Mouse (Mus musculus): ENCODE data around the gene Mlxipl. TPM values are rescaled to one million over a fixed set of nuclear protein-coding genes. Genes with fewer than 3 reads are reported as not detected.

Mlxipl gene
- polyA plus RNA-seq, 1 experiment, result 304 TPM

GRCm38 (mm10) chr5:135161221-135161620 is 71.5 kb downstream of the Mlxipl start:
- 91% methylated on average over 4 of the region's 4 CpGs for WGBS
- peaks cover 46% of the 10 kb centered on the region for H3K36me3 ChIP-seq (ENCODE audit: control insufficient read depth, insufficient read depth, low read length)
- H3K4me3 ChIP-seq (ENCODE audit: low read depth, low read length), result no peak overlapping the region
- H3K4me1 ChIP-seq (ENCODE audit: control insufficient read depth, insufficient read depth, insufficient read length, low read length), result no peaks in the 10 kb centered on the region
- no peaks in the 10 kb centered on the region for H3K27me3 ChIP-seq (ENCODE audit: control insufficient read depth, insufficient read depth, low read length)
- H3K27ac ChIP-seq (ENCODE audit: insufficient read depth, low read depth, low read length), result no peak overlapping the region
- no peak for TF ChIP-seq POLR2A (IDR thresholded peaks at IDR 0.05; ENCODE audit: low read depth, low read length)
- TF ChIP-seq CTCF (IDR thresholded peaks at IDR 0.05; ENCODE audit: extremely low read depth, insufficient read length, insufficient replicate concordance, low read depth, low read length), result no peak

GRCm38 (mm10) chr5:135161650-135162049 is 72.0 kb downstream of the Mlxipl start:
- no peaks in the 10 kb centered on the region for H3K4me1 ChIP-seq (ENCODE audit: control insufficient read depth, insufficient read depth, insufficient read length, low read length)
- WGBS, result 85% methylated on average over 7 of the region's 7 CpGs
- peaks cover 43% of the 10 kb centered on the region for H3K36me3 ChIP-seq (ENCODE audit: control insufficient read depth, insufficient read depth, low read length)
- no peak overlapping the region for H3K27ac ChIP-seq (ENCODE audit: insufficient read depth, low read depth, low read length)
- TF ChIP-seq POLR2A (IDR thresholded peaks at IDR 0.05; ENCODE audit: low read depth, low read length), result no peak
- TF ChIP-seq CTCF (IDR thresholded peaks at IDR 0.05; ENCODE audit: extremely low read depth, insufficient read length, insufficient replicate concordance, low read depth, low read length), result no peak
- H3K4me3 ChIP-seq (ENCODE audit: low read depth, low read length), result no peak overlapping the region
- no peaks in the 10 kb centered on the region for H3K27me3 ChIP-seq (ENCODE audit: control insufficient read depth, insufficient read depth, low read length)

GRCm38 (mm10) chr5:135162361-135162760 is 72.7 kb downstream of the Mlxipl start:
- no peak overlapping the region for H3K4me3 ChIP-seq (ENCODE audit: low read depth, low read length)
- no peaks in the 10 kb centered on the region for H3K4me1 ChIP-seq (ENCODE audit: control insufficient read depth, insufficient read depth, insufficient read length, low read length)
- H3K27me3 ChIP-seq (ENCODE audit: control insufficient read depth, insufficient read depth, low read length), result no peaks in the 10 kb centered on the region
- TF ChIP-seq CTCF (IDR thresholded peaks at IDR 0.05; ENCODE audit: extremely low read depth, insufficient read length, insufficient replicate concordance, low read depth, low read length) (no peak), POLR2A (IDR thresholded peaks at IDR 0.05; ENCODE audit: low read depth, low read length) (no peak)
- peaks cover 39% of the 10 kb centered on the region for H3K36me3 ChIP-seq (ENCODE audit: control insufficient read depth, insufficient read depth, low read length)
- no peak overlapping the region for H3K27ac ChIP-seq (ENCODE audit: insufficient read depth, low read depth, low read length)
- 95% methylated on average over 8 of the region's 8 CpGs for WGBS

DNA sequence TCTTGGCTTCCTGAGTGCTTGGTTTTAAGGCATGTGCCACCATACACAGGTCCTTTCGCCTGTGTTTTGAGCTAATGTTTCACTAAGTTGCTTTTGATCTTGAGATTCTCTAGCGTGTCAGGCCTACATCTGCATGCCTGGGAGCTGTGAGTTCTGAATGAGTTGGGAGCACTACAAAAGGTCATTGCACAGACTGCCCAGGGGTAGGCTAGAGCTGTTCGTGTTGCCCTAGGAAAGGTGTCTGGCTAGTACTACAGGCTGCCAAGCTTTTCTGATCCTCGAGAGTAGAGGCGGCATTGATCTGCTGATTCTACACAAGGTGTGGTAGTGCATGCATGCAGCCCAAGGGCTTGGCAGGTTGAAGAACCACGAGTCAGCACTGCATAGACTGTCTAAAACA is 73.1 kb downstream of the Mlxipl start:
- 71% methylated on average over 6 of the region's 6 CpGs for WGBS
- Histone ChIP-seq H3K4me3 (ENCODE audit: low read depth, low read length) (no peak overlapping the region), H3K27ac (ENCODE audit: insufficient read depth, low read depth, low read length) (no peak overlapping the region), H3K36me3 (ENCODE audit: control insufficient read depth, insufficient read depth, low read length) (peaks cover 36% of the 10 kb centered on the region), H3K4me1 (ENCODE audit: control insufficient read depth, insufficient read depth, insufficient read length, low read length) (no peaks in the 10 kb centered on the region), H3K27me3 (ENCODE audit: control insufficient read depth, insufficient read depth, low read length) (no peaks in the 10 kb centered on the region)
- TF ChIP-seq CTCF (IDR thresholded peaks at IDR 0.05; ENCODE audit: extremely low read depth, insufficient read length, insufficient replicate concordance, low read depth, low read length) (no peak), POLR2A (IDR thresholded peaks at IDR 0.05; ENCODE audit: low read depth, low read length) (no peak)

- TF ChIP-seq POLR2A (IDR thresholded peaks at IDR 0.05; ENCODE audit: low read depth, low read length), result no peak
- no peak for TF ChIP-seq CTCF (IDR thresholded peaks at IDR 0.05; ENCODE audit: extremely low read depth, insufficient read length, insufficient replicate concordance, low read depth, low read length)
- Histone ChIP-seq H3K36me3 (ENCODE audit: control insufficient read depth, insufficient read depth, low read length) (peaks cover 8% of the 10 kb centered on the region; the same call in 1 of the 2 replicates), H3K4me1 (ENCODE audit: control insufficient read depth, insufficient read depth, insufficient read length, low read length) (no peaks in the 10 kb centered on the region; the same call in 1 of the 2 replicates), H3K4me3 (ENCODE audit: low read depth, low read length) (no peak overlapping the region), H3K27ac (ENCODE audit: insufficient read depth, low read depth, low read length) (no peak overlapping the region), H3K27me3 (ENCODE audit: control insufficient read depth, insufficient read depth, low read length) (no peaks in the 10 kb centered on the region)
- 77% methylated on average over 4 of the region's 4 CpGs for WGBS
Measured at GRCm38 (mm10) chr5:135166909-135167308, 77.2 kb downstream of the Mlxipl start.

DNA sequence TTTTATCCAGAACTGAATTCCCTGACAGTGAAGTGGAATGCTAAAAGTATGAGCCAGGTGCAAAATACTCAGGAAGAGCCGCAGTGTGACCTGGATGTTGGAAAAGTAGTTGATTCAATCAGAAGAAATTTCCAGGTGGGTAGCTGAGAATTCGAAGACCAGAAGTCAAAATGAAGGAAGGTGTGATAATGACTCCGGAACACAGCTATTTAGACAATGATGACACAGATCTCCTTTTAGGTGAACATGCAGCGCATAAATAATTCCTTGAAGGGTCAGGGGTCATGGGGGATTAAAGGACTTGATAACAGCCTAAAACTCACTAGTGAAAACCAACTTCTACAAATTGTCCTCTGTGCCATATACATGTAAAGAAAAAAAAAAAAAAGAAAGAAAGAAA is 77.8 kb downstream of the Mlxipl start:
- Histone ChIP-seq H3K36me3 (ENCODE audit: control insufficient read depth, insufficient read depth, low read length) (peaks cover 7% of the 10 kb centered on the region; the same call in 1 of the 2 replicates), H3K27me3 (ENCODE audit: control insufficient read depth, insufficient read depth, low read length) (no peaks in the 10 kb centered on the region), H3K27ac (ENCODE audit: insufficient read depth, low read depth, low read length) (no peak overlapping the region), H3K4me3 (ENCODE audit: low read depth, low read length) (no peak overlapping the region), H3K4me1 (ENCODE audit: control insufficient read depth, insufficient read depth, insufficient read length, low read length) (no peaks in the 10 kb centered on the region; the same call in 1 of the 2 replicates)
- no peak for TF ChIP-seq CTCF (IDR thresholded peaks at IDR 0.05; ENCODE audit: extremely low read depth, insufficient read length, insufficient replicate concordance, low read depth, low read length)
- TF ChIP-seq POLR2A (IDR thresholded peaks at IDR 0.05; ENCODE audit: low read depth, low read length), result no peak
- 95% methylated on average over 4 of the region's 4 CpGs for WGBS

DNA sequence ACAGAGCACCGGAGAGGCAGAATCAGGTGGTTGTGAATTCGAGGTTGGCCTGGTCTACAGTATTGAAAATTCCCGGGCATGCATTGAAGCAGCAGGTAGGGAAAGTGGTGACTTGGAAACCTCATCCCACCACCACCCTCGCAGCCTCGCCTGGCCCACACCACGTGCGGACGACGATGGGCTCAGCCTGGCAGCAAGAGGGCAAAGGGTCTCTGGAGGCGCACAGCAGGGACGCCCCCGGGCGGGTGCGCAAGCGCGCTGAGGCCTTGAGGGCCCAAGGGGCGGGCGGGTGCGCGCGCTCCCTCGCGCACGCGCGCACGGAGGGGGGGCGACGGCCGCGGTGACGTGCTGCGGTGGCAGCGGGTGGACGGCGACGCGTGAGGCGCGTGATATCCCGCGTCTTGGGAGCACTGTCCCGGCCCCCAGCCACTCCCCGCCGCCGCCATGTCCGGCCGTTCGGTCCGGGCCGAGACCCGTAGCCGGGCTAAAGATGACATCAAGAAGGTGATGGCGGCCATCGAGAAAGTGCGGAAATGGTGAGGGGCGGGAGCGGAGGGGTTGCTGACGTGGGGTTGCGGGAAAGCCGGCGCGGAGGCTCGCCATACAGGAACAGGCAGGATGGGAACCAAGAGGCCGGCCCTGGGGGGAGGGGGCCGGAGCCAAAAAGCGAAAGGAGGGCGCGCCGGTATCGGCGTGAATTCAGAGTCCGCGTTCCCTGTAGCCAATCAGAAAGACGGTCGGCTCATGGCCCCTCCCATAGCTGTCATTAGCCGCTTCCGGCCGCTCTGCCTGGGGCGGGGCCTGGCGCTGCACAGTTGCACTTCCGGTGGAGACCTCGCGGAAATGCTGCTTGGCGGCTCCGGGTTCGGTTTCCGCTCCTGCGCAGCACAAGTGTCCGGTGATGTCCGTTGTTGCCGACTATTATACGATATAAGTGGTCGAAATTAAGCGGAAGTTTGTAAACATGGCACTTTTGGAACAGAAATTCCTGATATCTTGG is 78.7 kb downstream of the Mlxipl start, which contains the start of gene Bcl7b:
Gene Bcl7b (plus strand): TSS at position 221 of the 1,000 bp plus-strand sequence.
- H3K27ac ChIP-seq (ENCODE audit: insufficient read depth, low read depth, low read length), result peak within 1 kb of the TSS; percentile 95
- peaks cover 13% of the 10 kb centered on the region for H3K36me3 ChIP-seq (ENCODE audit: control insufficient read depth, insufficient read depth, low read length)
- no peaks in the 10 kb centered on the region for H3K27me3 ChIP-seq (ENCODE audit: control insufficient read depth, insufficient read depth, low read length)
- TF ChIP-seq POLR2A (IDR thresholded peaks at IDR 0.05; ENCODE audit: low read depth, low read length) (peak; percentile 35; the same call in 1 of the 2 replicates), CTCF (IDR thresholded peaks at IDR 0.05; ENCODE audit: extremely low read depth, insufficient read length, insufficient replicate concordance, low read depth, low read length) (no peak)
- peak within 1 kb of the TSS; percentile 87 for H3K4me3 ChIP-seq (ENCODE audit: low read depth, low read length)
- no peaks in the 10 kb centered on the region; the same call in 1 of the 2 replicates for H3K4me1 ChIP-seq (ENCODE audit: control insufficient read depth, insufficient read depth, insufficient read length, low read length)
- under 1% methylated on average over 95 of the region's 95 CpGs for WGBS
